Mouse (Mus musculus): Measurements from ENCODE around the gene Ros1. TPM values are rescaled to one million over a fixed set of nuclear protein-coding genes. Genes with fewer than 3 reads are reported as not detected.

Ros1 gene
- total RNA-seq, 2 experiments from 2014 or later = not detected

GRCm38 (mm10) chr10:52024053-52024410, 171.0 kb downstream of the Ros1 start:
- no peak for DNase-seq (ENCODE audit: extremely low spot score in 1 of 2, low spot score in 1 of 2)

GRCm38 (mm10) chr10:52023213-52024052, 171.6 kb downstream of the Ros1 start:
- DNase-seq (ENCODE audit: extremely low spot score in 1 of 2, low spot score in 1 of 2) = no peak

GRCm38 (mm10) chr10:52022413-52023212, 172.4 kb downstream of the Ros1 start, which contains the start of gene Vgll2:
Gene Vgll2, plus strand, starts transcription at chr10:52022502.
- peak in 1 of 2 experiments; percentile 13 for DNase-seq (ENCODE audit: extremely low spot score in 1 of 2, low spot score in 1 of 2)

- no peak for DNase-seq (ENCODE audit: extremely low spot score in 1 of 2, low spot score in 1 of 2)
These were observed 173.2 kb downstream of the Ros1 start for GRCm38 (mm10) chr10:52021736-52022394.

GRCm38 (mm10) chr10:52021231-52021630, 173.8 kb downstream of the Ros1 start:
- DNase-seq (ENCODE audit: extremely low spot score in 1 of 2, low spot score in 1 of 2) = no peak

GRCm38 (mm10) chr10:52018471-52018870, 176.6 kb downstream of the Ros1 start:
- no peak for DNase-seq (ENCODE audit: extremely low spot score in 1 of 2, low spot score in 1 of 2)

Small RNA genes lying within 50 kb of the gene (microRNA-seq; reads per million reads assigned to microRNA genes)
- gene Gm24084 = 0 reads per million in 2 experiments

Other genes with a start within 250 kb of the Ros1 start
- under 1 TPM in 1 of 2 experiments, not detected in 1; 0.21 TPM for gene Vgll2, start 172.7 kb downstream of the Ros1 start, total RNA-seq (2021)
- gene Dcbld1, start 38.4 kb upstream of the Ros1 start, total RNA-seq (2021) = 1 to 10 TPM; 6.2 to 7.9 TPM
- not detected for gene Gm26741, start 163.5 kb upstream of the Ros1 start, total RNA-seq (2021)
- 10 to 100 TPM; 42.6 to 43.3 TPM for gene Gopc, start 186.9 kb upstream of the Ros1 start, total RNA-seq (2021)
- gene Nepn, start 193.7 kb upstream of the Ros1 start, total RNA-seq (2021) = not detected
- gene Nus1, start 222.3 kb upstream of the Ros1 start, total RNA-seq (2021) = 10 to 100 TPM; 59.8 to 61.3 TPM